Mouse (Mus musculus) A20 (cell line): ENCODE data around the gene Zc3h7b.

Experiments used
- DNase-seq: peaks from one replicate; pipeline ENCODE4 v3.0.0-alpha.2; 2011; ENCODE audit warnings: low read depth, low spot score

Zc3h7b gene

DNA sequence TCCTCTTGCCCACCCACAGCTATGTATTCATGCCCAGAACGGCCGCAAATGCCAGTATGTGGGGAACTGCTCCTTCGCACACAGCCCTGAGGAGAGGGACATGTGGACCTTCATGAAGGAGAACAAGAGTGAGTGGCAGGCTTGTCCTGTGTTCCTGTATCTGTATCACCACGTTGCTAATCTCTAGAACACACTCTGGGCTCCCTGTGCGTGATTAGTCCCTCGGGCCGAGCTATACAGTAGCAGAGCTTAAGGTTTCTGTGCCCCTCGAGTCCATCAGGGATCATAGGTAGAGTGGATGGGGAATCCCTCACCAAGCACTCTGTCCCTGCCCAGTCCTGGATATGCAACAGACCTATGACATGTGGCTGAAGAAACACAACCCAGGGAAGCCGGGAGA lies 47.6 kb downstream of the Zc3h7b start:
- no peak for DNase-seq

DNA sequence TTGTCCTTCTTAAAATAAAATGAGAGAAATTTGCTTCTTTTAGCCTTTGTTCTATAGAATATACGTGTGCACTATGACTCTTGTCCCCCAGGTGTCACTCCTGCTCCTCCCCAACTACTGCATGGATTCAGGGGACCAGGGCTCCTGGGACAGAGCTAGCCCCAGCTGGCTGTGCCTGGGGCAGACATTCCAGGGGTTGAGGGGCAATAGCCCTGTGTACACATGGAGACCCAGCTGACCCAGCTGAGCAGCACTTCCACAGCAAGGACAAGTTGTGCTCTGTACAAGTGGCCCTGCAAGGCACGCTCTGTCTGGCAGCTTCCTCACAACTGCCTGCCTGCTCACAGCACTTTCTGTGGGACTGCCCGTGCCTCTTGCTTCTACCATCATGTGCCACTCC lies 51.4 kb downstream of the Zc3h7b start:
- DNase-seq, result peak; percentile 30

- DNase-seq, result no peak
Observed at GRCm38 (mm10) chr15:81797861-81798260, 53.0 kb downstream of the Zc3h7b start.

DNA sequence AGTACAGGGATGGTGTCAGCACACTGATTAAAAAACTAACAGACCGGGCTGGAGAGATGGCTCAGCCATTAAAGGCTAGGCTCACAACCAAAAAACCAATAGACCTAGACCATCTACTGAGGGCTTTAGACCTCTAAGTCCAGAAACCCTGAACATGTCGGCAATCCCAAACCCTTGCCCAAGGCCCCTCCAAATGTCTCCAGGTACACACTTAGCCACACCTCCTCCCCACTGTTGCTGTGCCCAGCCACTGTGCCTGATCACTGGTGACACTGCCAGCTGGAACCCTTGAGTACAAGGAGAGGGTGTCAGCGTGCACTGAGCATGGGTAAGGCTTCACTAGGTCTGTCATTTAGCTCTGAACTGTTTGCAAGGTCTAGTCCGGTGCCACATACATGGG lies 53.6 kb downstream of the Zc3h7b start:
- no peak for DNase-seq

DNA sequence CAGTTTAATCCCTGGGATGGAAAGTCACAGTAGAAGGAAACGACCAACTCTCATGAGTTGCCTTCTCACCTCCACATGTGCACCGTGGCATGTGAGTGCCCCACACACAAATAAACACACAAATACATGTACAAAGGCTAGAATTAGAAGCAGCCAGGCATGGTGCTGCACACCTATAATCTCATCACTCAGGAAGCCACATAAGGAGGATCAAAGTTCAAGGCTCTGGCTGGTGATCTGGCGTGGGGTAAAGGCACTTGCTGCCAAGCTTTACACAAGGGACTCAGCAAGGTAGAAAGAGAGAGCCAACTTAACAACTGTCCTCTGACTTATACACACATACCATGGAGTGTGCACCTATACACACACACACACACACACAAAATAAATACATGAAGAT lies 55.5 kb downstream of the Zc3h7b start:
- no peak for DNase-seq

DNA sequence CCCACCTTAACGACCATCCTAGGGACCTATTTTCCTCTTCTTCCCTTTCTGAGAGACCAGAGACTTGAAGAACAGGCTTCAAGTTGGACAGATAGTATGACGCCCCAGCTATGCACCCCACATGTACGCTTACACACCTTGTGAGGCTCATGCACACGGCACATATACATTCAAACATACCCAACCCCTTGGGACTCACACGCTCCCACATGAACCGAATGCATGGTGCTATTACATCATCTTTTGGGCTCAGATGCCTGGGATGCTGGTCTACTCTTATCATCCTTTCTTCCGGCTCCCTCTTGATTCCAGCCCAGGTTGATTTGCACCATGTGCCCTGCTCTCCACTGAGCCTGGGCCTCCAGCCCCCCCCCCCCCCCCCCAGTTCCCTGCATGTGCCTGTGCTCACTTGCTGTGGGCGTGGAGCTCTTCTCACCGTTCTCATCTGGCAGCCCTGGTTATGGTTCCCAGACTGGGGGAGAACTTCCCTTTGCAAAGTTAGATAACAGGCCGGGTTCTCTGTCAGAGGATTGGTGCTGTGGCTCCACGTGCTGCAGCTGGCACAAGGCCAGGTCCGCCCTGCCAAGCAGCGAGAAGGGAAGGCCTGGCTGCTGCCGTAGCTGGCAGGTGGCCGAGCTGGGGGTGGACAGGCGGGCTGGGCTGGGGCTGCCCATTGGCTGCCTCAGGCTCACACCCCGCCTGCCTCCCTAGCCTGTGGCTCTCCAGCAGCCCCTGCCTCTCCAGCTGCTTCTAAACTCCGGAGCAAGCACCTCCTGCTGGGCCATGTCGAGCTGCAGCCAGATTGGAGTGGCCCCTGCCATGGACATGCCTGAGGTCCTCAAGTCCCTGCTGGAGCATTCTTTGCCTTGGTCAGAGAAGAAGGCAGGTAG lies 57.4 kb downstream of the Zc3h7b start, which contains the start of gene Tef:
TSS of gene Tef (plus strand) at position 421 of the 890 bp plus-strand sequence.
- peak; percentile 89 for DNase-seq

DNA sequence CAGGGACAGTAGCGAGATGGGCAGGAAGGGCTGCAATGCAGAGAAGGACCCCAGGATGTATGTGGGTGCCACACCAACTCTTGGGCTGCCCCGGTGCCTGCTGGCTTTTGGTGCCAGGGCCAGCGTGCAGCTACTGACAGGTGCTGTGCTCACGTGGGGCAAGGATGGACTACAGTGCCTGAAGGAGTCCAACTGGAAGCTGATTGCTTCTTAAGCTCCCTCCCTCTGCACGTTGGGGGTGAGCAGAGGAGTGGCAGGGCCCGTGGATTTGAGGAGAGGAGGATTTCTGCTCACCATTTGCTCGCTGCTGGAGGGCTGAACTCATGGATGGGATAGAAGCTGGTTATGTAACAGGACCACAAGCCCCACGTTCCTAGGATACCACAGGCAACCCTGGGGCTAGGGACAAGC lies 58.1 kb downstream of the Zc3h7b start:
- DNase-seq, result no peak

DNA sequence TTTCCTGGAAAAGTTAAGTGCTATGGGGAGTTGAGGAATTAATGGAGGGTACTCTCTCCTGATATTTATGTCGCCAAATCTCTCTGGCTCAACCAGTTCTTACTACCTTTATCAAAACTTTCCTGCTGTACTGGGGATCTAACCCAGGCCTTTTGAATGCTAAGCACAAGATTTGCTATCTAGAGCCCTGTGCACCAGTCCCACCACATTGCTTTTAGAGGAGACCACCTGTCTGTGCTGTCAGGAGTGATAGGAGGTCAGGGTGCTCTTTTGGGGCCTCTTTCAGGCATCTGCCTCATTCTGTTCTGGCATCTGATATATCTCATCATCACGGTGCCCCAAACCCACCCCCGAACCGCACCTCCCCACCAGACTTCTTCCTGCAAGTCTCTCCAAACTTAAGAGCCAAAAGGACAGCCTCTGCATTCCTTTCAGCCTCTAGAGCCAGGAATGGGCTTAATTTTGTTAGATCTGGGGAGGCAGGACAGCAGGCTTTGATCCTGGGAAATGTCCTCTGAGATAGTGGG lies 58.6 kb downstream of the Zc3h7b start:
- no peak for DNase-seq

- no peak for DNase-seq
Observed at GRCm38 (mm10) chr15:81804172-81804571, 59.3 kb downstream of the Zc3h7b start.

GRCm38 (mm10) chr15:81804883-81805282 lies 60.0 kb downstream of the Zc3h7b start:
- DNase-seq, result no peak

DNA sequence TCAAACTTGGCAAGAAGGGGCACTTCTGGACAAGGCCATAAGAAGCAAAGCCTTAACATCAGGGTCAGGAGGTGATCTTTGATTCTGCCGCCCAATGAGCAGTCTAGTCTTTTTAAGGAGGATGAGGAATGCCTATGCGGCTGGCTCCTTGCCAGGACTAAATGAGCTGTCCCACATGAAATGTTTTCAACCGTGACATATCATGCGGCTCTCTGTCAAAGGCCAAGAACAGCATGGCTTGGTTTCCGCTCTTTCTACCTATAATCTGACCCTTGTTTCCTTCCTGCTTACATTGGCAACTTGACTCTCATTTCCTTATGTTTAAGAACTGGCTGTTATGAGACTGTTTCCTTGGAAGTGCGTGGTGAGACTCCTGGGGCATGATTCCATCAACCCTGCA lies 60.8 kb downstream of the Zc3h7b start:
- DNase-seq, result no peak

DNA sequence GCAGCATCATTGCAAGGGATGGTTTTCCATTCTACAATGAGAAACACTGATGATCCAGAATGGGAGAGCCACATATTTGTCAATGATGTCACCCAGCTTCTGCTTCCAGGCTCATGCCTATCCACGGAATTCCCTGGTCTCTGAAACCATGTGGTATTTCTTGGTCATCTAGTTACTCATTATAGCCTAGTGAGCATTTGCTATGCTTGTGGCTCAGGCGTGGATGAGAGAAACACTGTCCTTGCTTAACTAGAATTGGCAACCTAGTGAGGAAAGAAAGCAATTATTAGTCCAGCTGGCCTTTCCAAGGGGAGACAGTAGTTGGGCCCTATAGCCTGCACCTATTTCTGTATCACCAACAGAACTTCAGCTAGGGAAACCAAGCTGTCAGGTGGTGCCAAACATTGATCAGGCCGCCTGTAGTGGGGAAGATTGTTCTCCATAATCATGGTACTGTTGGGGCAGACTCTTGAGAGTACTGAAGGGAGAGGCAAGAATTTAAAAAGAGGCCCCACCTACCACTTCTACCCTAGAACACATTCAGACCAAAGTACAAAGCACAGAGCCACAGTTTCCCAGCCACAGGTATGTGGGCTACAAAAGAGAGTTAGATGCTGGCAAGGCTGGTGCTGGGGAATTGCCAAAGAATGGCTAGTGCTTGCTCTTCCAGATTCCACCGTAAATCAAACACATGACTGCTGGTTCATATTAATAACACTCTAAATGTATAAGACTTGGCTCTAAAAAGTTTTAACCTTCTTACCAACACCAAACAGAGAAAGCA lies 62.0 kb downstream of the Zc3h7b start:
- DNase-seq, result no peak

DNA sequence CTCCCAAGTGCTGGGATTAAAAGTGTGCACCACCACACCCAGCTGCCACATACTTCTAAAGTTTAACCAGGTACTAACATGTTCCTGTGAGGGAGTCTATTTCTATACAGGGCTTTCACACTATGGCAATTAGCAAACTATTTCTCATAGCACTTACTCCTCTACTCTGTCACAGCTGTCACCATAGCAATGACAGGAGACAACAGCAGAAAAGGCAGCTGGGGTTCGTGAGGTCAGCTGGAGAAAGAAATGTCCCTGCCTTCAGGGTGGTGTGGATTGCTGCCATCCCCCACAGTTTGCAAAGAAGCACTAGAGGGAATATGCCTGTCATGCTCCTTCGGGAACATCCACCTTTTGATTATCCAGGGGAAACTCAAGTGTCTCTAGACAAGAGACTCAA lies 63.9 kb downstream of the Zc3h7b start:
- no peak for DNase-seq

GRCm38 (mm10) chr15:81809550-81809949 lies 64.7 kb downstream of the Zc3h7b start:
- no peak for DNase-seq

GRCm38 (mm10) chr15:81810150-81810549 lies 65.3 kb downstream of the Zc3h7b start:
- DNase-seq, result no peak

GRCm38 (mm10) chr15:81810671-81811598 lies 66.1 kb downstream of the Zc3h7b start:
- DNase-seq, result peak; percentile 99

GRCm38 (mm10) chr15:81811599-81811996 lies 66.7 kb downstream of the Zc3h7b start:
- DNase-seq, result no peak

- no peak for DNase-seq
Observed at GRCm38 (mm10) chr15:81812287-81812686, 67.4 kb downstream of the Zc3h7b start.

GRCm38 (mm10) chr15:81812696-81813631 lies 68.1 kb downstream of the Zc3h7b start:
- DNase-seq, result no peak
